9 mouse cellular contexts compared by ENCODE assay signal in genomic region chr2:30660613-30660991, GRCm38 (mm10).
DNase-seq lines count a peak whose midpoint lies in the region; ATAC-seq and TF ChIP-seq lines count a peak whose summit lies in the region.
"Had no signal": no experiment of that assay in that cellular context is flagged by ENCODE, and none has a peak within 500 bp of the region (broad histone marks: within the 10 kb centered on the region; RNA-seq: fewer than 3 reads in every experiment).

No protein-coding gene starts in this region.

- TF ChIP-seq CTCF in lung, postnatal 0 days (IDR thresholded peaks at IDR 0.05): no peak

- no peak overlapping the region for H3K4me3 ChIP-seq in lung, postnatal 0 days (ENCODE audit: low read depth, low read length)
- H3K4me3 ChIP-seq in hindbrain, embryonic 12.5 days: no peak overlapping the region
- H3K4me3 ChIP-seq: erythroblast, embryonic 14.5 days had no signal

- H3K9ac ChIP-seq in lung, postnatal 0 days (replicated peaks; ENCODE audit: low read depth): no peak overlapping the region
- H3K9ac ChIP-seq in hindbrain, embryonic 12.5 days: 0 out of 2 replicates have a peak overlapping the region, but pooled peaks have one; percentile 60

- H3K9me3 ChIP-seq in lung, postnatal 0 days (ENCODE audit: low read length): no peaks in the 10 kb centered on the region
- no peaks in the 10 kb centered on the region for H3K9me3 ChIP-seq in hindbrain, embryonic 12.5 days (replicated peaks)

- WGBS in lung, postnatal 0 days: 36% methylated on average over 10 of the region's 10 CpGs
- WGBS in hindbrain, embryonic 12.5 days: 6% methylated on average over 10 of the region's 10 CpGs

- no peak for TF ChIP-seq EP300 in lung, postnatal 0 days (IDR thresholded peaks at IDR 0.05)

- H3K27me3 ChIP-seq in lung, postnatal 0 days (replicated peaks; ENCODE audit: insufficient read depth, low read length): no peaks in the 10 kb centered on the region
- H3K27me3 ChIP-seq in hindbrain, embryonic 12.5 days: no peaks in the 10 kb centered on the region

- no peak overlapping the region for H3K4me2 ChIP-seq in lung, postnatal 0 days (replicated peaks; ENCODE audit: low read depth, low read length)
- H3K4me2 ChIP-seq in hindbrain, embryonic 12.5 days (replicated peaks): peak overlapping the region; percentile 21

- DNase-seq in cerebellum, adult 11-12 months: peak; percentile 56
- DNase-seq in cerebellum, adult 9-10 months: no peak
- no peak for DNase-seq in lung, postnatal 0 days (ENCODE audit: low spot score)
- DNase-seq in lung, postnatal 14 days: no peak
- peak; percentile 76 for DNase-seq in neural tube, embryonic 10.5 days (ENCODE audit: extremely low spot score, low spot score)
- no peak for DNase-seq in adrenal gland, postnatal 4 days (ENCODE audit: low spot score in 2 of 2)

- 0 out of 2 replicates have a peak overlapping the region, but pooled peaks have one; percentile 98 for H3K27ac ChIP-seq in lung, postnatal 0 days (ENCODE audit: low read length)
- H3K27ac ChIP-seq in hindbrain, embryonic 12.5 days: peak overlapping the region; percentile 100

- H3K36me3 ChIP-seq in lung, postnatal 0 days (ENCODE audit: insufficient read depth, low read length): no peaks in the 10 kb centered on the region
- no peaks in the 10 kb centered on the region for H3K36me3 ChIP-seq in hindbrain, embryonic 12.5 days

- peaks cover 29% of the 10 kb centered on the region for H3K4me1 ChIP-seq in lung, postnatal 0 days (ENCODE audit: insufficient read depth, low read depth, low read length)
- H3K4me1 ChIP-seq in hindbrain, embryonic 12.5 days: peaks cover 67% of the 10 kb centered on the region

- ATAC-seq in lung, postnatal 0 days: no peak
- peak; percentile 12; the same call in 1 of the 2 replicates for ATAC-seq in hindbrain, embryonic 12.5 days (ENCODE audit: low FRiP score)
- ATAC-seq in CD4-positive, CD25-positive, alpha-beta regulatory T cell, adult 4 months: no peak

Comparison
In these comparisons a context has a peak if more than half of its experiments do, and no peak if none do; other contexts are left out.
1. DNase-seq: peak in cerebellum, adult 11-12 months (single experiment) and neural tube, embryonic 10.5 days (single experiment); none in cerebellum, adult 9-10 months (single experiment), lung, postnatal 0 days (single experiment), lung, postnatal 14 days (single experiment) and adrenal gland, postnatal 4 days (0 of 2).